Mouse (Mus musculus): ENCODE data around the gene Pcnt. TPM values are rescaled to one million over a fixed set of nuclear protein-coding genes. Genes with fewer than 3 reads are reported as not detected.

Pcnt gene
- total and polyA plus RNA-seq, 2 experiments = 5.1 to 6.1 TPM

DNA sequence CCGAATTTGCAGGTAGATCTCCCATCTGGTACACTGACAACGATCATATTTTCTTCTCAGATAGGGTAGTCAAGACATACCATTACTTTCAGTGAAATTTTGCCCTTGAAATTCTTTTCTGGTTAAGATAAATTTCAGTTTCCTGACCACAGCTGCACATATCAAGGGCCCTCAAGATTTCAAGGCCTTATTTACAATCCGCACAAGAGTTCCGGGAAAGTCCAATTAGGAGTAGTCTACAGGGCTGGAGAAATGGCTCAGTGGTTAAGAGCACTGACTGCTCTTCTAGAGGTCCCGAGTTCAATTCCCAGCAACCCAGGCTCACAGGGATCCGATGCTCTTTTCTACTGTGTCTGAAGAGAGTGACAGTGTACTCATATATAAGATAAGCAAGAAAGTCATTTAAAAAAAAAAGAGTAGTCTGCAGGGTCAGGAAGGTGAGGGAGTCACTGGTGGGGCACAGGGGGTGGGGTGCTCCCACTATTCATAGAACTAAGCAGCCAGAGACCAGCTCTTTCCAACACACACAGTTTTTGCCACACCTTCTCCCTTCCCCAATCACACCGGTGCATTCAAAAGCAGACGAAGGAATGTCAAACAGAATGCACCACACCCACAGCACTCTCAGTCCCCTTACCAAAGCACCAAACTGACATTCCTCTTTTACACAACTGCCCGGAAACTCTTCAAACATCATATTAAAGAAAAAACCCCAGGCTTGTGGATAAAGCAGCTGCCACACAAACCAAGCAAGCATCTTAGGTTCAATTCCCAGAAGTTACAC lies 3.3 kb downstream of the Pcnt start:
- WGBS = 92% methylated on average over 9 of the region's 9 CpGs
- no peak for DNase-seq (ENCODE audit: extremely low read depth, low read depth, low spot score)
- no peaks in the 10 kb centered on the region for H3K27me3 ChIP-seq (ENCODE audit: control insufficient read depth, insufficient read depth, low read length)

DNA sequence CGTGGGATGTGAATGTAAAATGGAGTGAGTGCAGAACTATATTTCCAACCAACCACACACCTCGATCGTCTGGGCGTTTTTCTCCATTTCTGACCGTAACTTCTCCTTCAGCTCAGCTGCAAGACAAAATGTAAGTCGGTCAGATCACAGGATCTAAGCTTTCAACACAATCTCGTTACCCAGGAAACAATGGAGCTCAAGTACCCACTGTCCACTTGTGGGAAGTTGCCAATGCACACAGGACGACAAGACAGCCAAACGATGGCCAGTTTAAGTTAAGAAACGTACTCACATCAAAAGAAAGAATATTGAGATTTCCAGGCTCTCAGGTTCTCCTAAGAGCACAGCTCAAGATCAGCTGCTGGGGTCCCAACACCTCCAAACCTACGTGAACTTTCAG lies 8.7 kb downstream of the Pcnt start:
- no peak overlapping the region for H3K9ac ChIP-seq (ENCODE audit: low read depth, low read length)
- H3K27me3 ChIP-seq (ENCODE audit: control insufficient read depth, insufficient read depth, low read length) = no peaks in the 10 kb centered on the region
- TF ChIP-seq POLR2A (IDR thresholded peaks at IDR 0.05; ENCODE audit: extremely low read depth, insufficient read depth, low read length) = no peak
- TF ChIP-seq CTCF (IDR thresholded peaks at IDR 0.05; ENCODE audit: low read depth, low read length) = no peak
- H3K27ac ChIP-seq (replicated peaks; ENCODE audit: insufficient read depth, low read depth, low read length) = no peak overlapping the region
- H3K79me2 ChIP-seq (ENCODE audit: control insufficient read depth, insufficient read depth, low read length) = no peaks in the 10 kb centered on the region; the same call in 1 of the 2 replicates
- WGBS = 95% methylated on average over 11 of the region's 11 CpGs
- H3K36me3 ChIP-seq (ENCODE audit: control insufficient read depth, insufficient read depth, low read length) = peaks cover 31% of the 10 kb centered on the region
- no peak for DNase-seq (ENCODE audit: extremely low read depth, low read depth, low spot score)
- H3K4me1 ChIP-seq (ENCODE audit: control insufficient read depth, insufficient read depth, low read length) = no peaks in the 10 kb centered on the region
- H3K4me3 ChIP-seq (ENCODE audit: insufficient read depth, low read depth, low read length) = no peak overlapping the region

More for the DNA sequence above, 3.3 kb downstream of the Pcnt start:
- Histone ChIP-seq H3K4me3 (ENCODE audit: insufficient read depth, low read depth, low read length) (no peak overlapping the region), H3K9ac (ENCODE audit: low read depth, low read length) (no peak overlapping the region), H3K4me1 (ENCODE audit: control insufficient read depth, insufficient read depth, low read length) (peaks cover 6% of the 10 kb centered on the region), H3K79me2 (ENCODE audit: control insufficient read depth, insufficient read depth, low read length) (peaks cover 8% of the 10 kb centered on the region), H3K27ac (replicated peaks; ENCODE audit: insufficient read depth, low read depth, low read length) (no peak overlapping the region), H3K36me3 (ENCODE audit: control insufficient read depth, insufficient read depth, low read length) (peaks cover 6% of the 10 kb centered on the region; the same call in 1 of the 2 replicates)
- no peak for TF ChIP-seq CTCF (IDR thresholded peaks at IDR 0.05; ENCODE audit: low read depth, low read length)
- no peak for TF ChIP-seq POLR2A (IDR thresholded peaks at IDR 0.05; ENCODE audit: extremely low read depth, insufficient read depth, low read length)

- no peak overlapping the region for H3K27ac ChIP-seq (replicated peaks; ENCODE audit: insufficient read depth, low read depth, low read length)
- no peaks in the 10 kb centered on the region for H3K4me1 ChIP-seq (ENCODE audit: control insufficient read depth, insufficient read depth, low read length)
- no peak overlapping the region for H3K9ac ChIP-seq (ENCODE audit: low read depth, low read length)
- 91% methylated on average over 7 of the region's 7 CpGs for WGBS
- H3K27me3 ChIP-seq (ENCODE audit: control insufficient read depth, insufficient read depth, low read length) = no peaks in the 10 kb centered on the region
- H3K4me3 ChIP-seq (ENCODE audit: insufficient read depth, low read depth, low read length) = no peak overlapping the region
- DNase-seq (ENCODE audit: extremely low read depth, low read depth, low spot score) = no peak
- no peaks in the 10 kb centered on the region for H3K79me2 ChIP-seq (ENCODE audit: control insufficient read depth, insufficient read depth, low read length)
- peaks cover 33% of the 10 kb centered on the region for H3K36me3 ChIP-seq (ENCODE audit: control insufficient read depth, insufficient read depth, low read length)
- TF ChIP-seq POLR2A (IDR thresholded peaks at IDR 0.05; ENCODE audit: extremely low read depth, insufficient read depth, low read length) (no peak), CTCF (IDR thresholded peaks at IDR 0.05; ENCODE audit: low read depth, low read length) (no peak)
Observed at GRCm38 (mm10) chr10:76425674-76426073, 16.9 kb downstream of the Pcnt start.

DNA sequence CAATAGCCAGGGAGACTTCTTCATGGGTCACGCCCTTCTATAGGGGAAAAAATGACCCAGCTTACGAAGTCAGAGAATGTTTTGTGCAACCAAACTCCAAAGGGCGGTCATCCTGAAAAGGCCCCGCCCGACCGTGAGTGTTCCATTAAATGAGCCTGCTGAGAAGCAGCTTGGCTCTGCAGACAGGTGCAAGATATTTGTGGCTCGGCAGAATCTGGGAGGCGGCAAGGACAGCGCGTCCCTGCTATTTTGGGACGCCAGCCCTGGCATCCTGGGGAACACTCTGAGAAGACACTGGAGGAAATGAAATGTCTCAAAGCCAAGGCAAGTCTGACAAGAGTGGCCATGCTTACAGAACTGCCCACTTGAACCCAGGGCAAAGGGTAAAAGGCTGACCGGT lies 25.8 kb downstream of the Pcnt start:
- Histone ChIP-seq H3K4me3 (ENCODE audit: insufficient read depth, low read depth, low read length) (no peak overlapping the region), H3K27me3 (ENCODE audit: control insufficient read depth, insufficient read depth, low read length) (no peaks in the 10 kb centered on the region), H3K27ac (replicated peaks; ENCODE audit: insufficient read depth, low read depth, low read length) (no peak overlapping the region), H3K9ac (ENCODE audit: low read depth, low read length) (no peak overlapping the region), H3K36me3 (ENCODE audit: control insufficient read depth, insufficient read depth, low read length) (peaks cover 34% of the 10 kb centered on the region), H3K4me1 (ENCODE audit: control insufficient read depth, insufficient read depth, low read length) (no peaks in the 10 kb centered on the region), H3K79me2 (ENCODE audit: control insufficient read depth, insufficient read depth, low read length) (no peaks in the 10 kb centered on the region)
- WGBS = 96% methylated on average over 12 of the region's 12 CpGs
- TF ChIP-seq CTCF (IDR thresholded peaks at IDR 0.05; ENCODE audit: low read depth, low read length) = no peak
- DNase-seq (ENCODE audit: extremely low read depth, low read depth, low spot score) = no peak

- no peak for TF ChIP-seq POLR2A (IDR thresholded peaks at IDR 0.05; ENCODE audit: extremely low read depth, insufficient read depth, low read length)
- no peak for TF ChIP-seq CTCF (IDR thresholded peaks at IDR 0.05; ENCODE audit: low read depth, low read length)
- H3K27me3 ChIP-seq (ENCODE audit: control insufficient read depth, insufficient read depth, low read length) = no peaks in the 10 kb centered on the region
- DNase-seq (ENCODE audit: extremely low read depth, low read depth, low spot score) = no peak
- WGBS = 95% methylated on average over 10 of the region's 10 CpGs
- H3K36me3 ChIP-seq (ENCODE audit: control insufficient read depth, insufficient read depth, low read length) = peaks cover 14% of the 10 kb centered on the region
- no peak overlapping the region for H3K27ac ChIP-seq (replicated peaks; ENCODE audit: insufficient read depth, low read depth, low read length)
- no peak overlapping the region for H3K4me3 ChIP-seq (ENCODE audit: insufficient read depth, low read depth, low read length)
- H3K4me1 ChIP-seq (ENCODE audit: control insufficient read depth, insufficient read depth, low read length) = no peaks in the 10 kb centered on the region
- no peaks in the 10 kb centered on the region for H3K79me2 ChIP-seq (ENCODE audit: control insufficient read depth, insufficient read depth, low read length)
- no peak overlapping the region for H3K9ac ChIP-seq (ENCODE audit: low read depth, low read length)
Observed at GRCm38 (mm10) chr10:76408520-76408919, 34.1 kb downstream of the Pcnt start.

DNA sequence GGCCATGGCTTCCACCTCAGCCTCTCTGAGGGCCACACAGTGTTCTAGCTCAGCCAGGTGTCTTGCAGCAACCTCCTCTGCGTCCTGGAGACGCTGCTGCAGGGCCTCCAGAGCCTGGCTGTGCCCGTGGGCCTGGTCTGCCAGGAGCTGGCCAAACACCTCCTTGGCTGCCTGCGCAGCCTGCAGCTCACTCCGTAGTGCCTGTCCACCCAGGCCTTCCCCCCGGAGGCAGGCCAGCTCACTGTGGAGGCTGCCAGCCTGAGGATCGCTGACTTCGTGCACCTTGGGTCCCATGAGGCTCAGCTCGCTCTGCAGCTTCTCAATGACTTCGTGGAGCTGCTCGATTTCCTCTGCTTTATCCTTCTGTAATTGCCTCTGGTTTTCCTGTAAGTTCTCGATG lies 50.0 kb downstream of the Pcnt start:
- Histone ChIP-seq H3K4me3 (ENCODE audit: insufficient read depth, low read depth, low read length) (no peak overlapping the region), H3K79me2 (ENCODE audit: control insufficient read depth, insufficient read depth, low read length) (no peaks in the 10 kb centered on the region), H3K36me3 (ENCODE audit: control insufficient read depth, insufficient read depth, low read length) (peaks cover 15% of the 10 kb centered on the region), H3K4me1 (ENCODE audit: control insufficient read depth, insufficient read depth, low read length) (no peaks in the 10 kb centered on the region), H3K27me3 (ENCODE audit: control insufficient read depth, insufficient read depth, low read length) (no peaks in the 10 kb centered on the region), H3K27ac (replicated peaks; ENCODE audit: insufficient read depth, low read depth, low read length) (no peak overlapping the region), H3K9ac (ENCODE audit: low read depth, low read length) (no peak overlapping the region)
- no peak for TF ChIP-seq POLR2A (IDR thresholded peaks at IDR 0.05; ENCODE audit: extremely low read depth, insufficient read depth, low read length)
- TF ChIP-seq CTCF (IDR thresholded peaks at IDR 0.05; ENCODE audit: low read depth, low read length) = no peak
- WGBS = 97% methylated on average over 12 of the region's 12 CpGs
- DNase-seq (ENCODE audit: extremely low read depth, low read depth, low spot score) = no peak

Data from liver, adult 2 months (tissue).